Mouse (Mus musculus) adrenal gland, postnatal 14 days (tissue): ENCODE data around the gene Syt7. TPM values are rescaled to one million over a fixed set of nuclear protein-coding genes. Genes with fewer than 3 reads are reported as not detected.

Experiments
- DNase-seq: peaks from one replicate; pipeline ENCODE4 v3.0.0; 2021; ENCODE audit warnings: mixed read lengths
- total RNA-seq: library from RNA; stranded (reverse); gene quantifications from 2 replicates; pipeline ENCODE4 v1.2.3, GENCODE M21; 2021

Syt7 gene
- total RNA-seq, 1 experiment from 2014 or later: 24.1 TPM

DNA sequence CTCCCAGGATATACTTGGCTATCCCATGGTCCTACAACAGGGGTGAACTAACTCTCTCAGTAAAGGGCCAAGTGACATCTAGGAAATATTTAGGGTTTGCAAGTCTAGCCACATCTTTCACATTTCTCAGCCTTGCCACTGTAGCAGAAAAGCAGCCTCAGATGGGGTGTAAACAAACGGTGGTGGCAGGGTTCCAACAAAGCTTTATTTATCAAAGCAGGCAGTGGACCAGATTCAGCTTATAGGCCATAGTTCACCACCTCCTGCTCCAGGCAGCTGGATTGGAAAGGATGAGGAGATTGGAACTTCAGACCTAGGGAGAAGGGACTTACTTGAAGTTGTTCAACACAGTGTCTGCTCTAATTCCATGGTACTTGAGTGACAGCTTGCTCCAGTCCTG lies 35.9 kb downstream of the Syt7 start:
- DNase-seq: no peak

DNA sequence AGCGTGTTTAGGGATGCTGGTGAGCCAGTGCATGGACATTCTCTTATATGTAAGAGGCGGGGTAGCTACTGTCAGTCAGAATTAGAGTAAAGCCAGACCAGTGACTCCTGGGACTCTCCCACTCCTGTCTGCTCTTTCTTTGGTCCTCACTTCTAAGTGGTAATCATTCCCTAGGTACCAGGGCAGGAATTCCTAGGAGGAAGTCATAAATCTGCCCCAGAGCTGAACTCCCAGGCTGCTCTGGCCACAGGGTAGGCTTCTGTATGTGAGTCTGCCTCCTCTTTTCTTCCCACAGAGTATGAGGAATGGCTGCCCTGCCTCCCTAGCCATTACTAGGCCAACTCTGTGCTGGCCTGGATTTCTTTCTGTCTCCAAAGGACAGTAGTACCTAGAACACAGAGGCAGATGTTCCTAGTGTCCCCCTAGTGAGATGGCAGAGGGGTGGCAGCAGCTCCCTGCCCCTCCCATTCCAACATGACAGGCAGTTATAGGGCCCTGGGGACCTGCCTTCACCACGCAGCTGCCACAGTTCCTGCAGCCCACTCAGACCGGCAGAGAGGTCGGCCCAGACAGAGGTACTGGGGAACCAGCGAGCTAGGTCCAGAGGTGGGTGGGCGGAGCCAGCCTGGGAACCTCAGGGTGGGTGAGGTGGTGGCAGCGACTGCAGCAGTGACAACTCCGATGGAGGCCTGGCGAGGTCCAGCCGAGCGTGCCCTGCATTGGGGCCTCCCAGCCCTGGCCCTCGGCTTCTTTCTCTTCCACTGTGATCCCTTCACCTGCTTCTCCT lies 36.8 kb downstream of the Syt7 start:
- no peak for DNase-seq

DNA sequence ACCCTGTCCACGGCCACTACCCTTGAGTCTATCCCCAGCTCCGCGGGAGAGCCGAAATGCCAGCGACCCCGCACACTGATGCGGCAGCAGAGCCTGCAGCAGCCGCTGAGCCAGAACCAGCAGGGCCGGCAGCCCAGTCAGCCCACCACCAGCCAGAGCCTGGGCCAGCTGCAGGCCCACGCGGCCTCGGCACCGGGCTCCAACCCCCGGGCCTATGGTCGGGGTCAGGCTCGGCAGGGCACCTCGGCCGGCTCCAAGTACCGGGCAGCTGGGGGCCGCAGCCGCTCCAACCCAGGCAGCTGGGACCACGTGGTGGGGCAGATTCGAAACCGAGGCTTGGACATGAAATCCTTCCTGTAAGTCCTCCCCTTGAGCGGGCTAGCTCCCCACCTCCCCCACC lies 37.4 kb downstream of the Syt7 start:
- no peak for DNase-seq

DNA sequence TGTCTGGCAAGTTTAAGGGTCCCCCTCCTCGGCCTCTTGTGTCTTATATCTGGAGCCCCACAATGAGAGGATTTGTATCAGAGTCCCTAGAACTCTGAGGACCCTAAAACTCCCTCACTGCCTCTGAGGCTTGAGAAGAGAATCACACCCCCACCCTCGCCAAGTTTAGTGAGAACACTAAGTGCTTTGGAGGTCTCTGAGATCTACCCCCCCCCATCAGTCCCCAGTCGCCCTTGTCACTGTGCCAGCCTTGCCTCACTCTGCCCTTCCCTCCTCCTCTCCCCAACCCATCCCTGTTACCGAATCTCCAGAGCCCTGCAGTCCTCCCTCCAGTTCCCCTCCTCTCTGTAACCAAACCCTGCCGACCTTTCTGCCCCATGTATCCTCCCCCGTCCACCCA lies 37.9 kb downstream of the Syt7 start:
- DNase-seq: no peak

DNA sequence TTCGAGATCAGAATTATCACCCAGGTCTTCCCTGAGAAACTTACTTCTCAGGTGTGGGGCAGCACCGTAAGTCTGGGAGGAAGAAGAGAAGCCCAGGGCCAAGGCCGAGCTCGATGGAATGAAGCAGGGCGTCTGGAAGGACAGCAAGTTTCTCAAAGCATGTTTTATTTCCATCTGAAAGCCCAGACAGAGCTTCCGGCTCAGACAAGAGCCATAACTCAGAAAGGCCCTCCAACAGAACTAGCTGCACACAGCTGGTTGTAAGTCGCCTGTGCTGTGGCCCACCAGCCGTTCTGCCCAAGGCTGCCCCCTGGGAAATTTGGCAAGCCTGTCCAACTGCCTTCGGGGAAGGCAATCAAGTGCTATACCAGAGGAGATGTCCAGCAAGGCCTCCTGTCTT lies 38.5 kb downstream of the Syt7 start:
- DNase-seq: no peak

DNA sequence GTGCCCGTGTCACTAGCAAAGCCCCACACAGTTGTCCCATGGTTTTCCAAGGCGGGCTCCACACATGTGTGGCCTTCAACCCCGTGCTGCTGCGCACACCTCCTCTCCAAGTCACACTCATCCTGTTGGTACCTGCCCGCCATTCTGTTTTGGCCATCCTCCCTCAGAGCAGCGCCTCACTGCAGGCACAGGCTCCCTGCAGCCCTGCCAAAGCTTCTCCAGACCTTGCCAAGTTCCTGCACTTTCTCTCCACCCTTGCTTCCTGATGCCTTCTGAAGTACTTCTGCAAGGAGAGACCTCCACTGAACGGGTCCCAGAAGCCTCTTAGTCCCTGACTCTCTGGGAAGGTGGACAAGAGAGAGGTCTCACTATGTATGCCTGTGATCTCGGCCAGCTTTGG lies 40.5 kb downstream of the Syt7 start:
- no peak for DNase-seq

DNA sequence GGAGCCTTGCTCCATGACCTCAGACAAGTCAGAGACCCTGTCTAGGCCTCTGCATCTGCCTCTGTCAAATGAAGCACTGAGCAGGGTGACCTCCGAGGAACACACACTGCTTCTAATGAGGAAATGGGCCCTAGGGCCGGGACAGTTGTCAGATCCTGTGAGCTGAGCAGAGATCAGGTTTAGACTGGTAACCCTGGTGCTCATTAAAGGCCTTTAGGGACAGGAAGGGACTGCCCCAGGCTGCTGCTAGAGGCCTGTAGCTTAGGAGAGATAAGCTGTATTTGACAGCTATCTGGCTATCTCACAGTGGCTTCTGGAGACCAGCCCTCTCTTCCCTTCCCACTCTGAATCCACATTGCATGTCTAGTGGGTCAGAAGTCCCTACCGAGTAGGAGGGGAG lies 42.5 kb downstream of the Syt7 start:
- no peak for DNase-seq

DNA sequence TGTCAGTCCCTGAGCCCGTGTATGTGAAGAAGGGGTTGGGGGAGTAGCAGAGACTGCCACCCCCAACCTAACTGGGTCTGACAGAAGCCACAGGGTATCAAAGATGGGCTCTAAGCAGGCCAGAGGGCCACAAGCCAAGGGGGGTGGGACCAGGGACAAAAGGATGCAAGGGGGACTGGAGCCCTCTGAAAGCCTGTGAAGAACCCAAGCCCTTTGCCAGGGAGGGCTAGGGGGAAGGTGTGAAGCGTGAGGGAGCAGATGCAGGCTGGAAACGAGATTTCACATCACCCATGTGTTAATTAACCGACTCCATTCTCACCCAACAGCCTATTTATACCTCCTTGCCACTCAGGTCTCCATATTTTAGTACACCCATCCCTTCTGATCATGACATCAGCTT lies 43.0 kb downstream of the Syt7 start:
- DNase-seq: no peak

DNA sequence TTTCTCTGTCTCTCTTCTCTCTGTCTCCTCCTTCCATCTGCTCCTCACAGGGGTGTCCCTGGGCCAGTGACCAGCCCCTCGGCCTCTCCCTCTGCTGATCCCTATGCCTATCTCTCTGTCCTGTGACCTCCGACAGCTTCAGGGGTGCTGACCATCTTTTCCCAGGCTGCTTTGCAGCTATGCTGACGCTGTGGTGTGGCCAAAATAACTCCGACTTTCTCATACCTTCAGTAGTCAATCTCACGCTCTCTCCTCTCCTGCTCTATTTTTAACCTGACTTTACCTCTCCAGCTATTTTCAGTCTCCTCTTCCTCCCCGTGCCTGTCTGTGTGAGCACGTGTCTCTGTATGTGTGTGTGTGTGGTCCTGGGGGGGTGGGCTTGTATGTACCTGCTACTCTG lies 44.3 kb downstream of the Syt7 start:
- DNase-seq: no peak

DNA sequence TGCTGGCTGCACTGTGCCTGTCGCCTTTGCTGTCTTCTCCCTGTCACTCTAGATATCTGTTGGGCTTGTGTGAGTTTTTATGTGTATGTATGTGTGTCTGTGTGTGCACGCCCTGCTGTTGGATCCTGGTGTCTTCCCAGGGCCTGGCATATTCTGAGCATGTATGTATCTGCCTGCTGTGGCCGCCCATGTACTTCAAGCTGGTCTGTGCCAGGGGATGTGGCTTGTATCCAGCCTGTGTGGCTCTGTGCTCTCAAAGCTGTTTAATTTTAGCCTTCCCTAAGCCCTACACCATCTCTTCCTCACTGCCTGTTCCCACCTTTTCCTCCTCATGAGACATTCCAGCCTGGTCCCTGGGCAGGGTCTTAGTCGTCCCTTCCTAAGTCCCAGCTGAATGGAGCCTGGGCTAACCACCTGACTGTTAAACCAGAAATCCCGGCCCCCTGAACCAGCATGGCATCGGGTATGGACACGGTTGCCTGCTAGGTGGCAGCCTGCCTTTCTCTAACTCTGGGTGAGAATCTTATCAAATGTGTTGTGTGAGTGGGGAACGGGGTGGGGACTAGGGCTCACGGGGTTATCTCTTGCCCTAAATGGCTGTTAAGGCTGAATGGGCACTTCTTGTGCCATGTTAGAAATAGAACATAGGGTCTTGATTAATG lies 45.1 kb downstream of the Syt7 start:
- DNase-seq: no peak

DNA sequence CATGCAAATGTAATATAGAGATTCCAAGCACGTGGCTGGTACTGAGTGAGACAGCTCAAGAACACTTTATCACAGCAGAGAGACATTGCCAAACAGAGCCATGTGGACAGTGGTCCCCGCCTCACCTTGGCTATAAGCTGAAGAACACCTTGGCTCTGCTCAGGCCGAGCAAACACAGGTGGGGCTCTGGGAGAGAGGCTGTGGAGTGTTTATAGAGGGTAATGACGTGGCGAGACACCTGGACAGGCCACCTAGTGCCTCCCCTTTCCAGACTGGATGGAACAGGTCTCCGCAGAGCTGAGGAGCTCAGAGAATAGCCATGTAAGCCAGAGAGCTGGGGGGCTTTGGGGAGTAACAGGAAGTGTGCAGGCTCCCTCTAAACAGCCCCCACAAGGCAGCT lies 46.0 kb downstream of the Syt7 start:
- no peak for DNase-seq

DNA sequence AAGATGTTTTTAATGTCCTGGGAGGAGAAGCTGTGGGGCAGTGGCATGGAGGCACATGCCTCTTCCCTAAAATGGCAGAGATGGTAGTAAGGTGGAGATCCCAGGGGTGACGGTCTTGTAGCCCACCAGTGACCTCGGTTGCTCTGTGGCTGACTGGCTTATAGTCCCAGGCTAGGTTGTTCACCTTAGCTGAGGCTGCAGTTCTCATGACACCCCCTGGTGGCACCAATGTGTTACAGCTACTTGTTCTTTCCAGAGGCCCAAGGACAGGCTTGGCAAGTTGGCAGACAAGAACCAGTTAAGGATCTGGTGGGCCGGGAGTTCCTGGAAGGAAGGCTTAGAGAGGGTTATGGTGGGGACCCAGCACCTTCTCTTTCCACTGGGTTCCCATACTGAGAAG lies 47.0 kb downstream of the Syt7 start:
- DNase-seq: peak; percentile 80

DNA sequence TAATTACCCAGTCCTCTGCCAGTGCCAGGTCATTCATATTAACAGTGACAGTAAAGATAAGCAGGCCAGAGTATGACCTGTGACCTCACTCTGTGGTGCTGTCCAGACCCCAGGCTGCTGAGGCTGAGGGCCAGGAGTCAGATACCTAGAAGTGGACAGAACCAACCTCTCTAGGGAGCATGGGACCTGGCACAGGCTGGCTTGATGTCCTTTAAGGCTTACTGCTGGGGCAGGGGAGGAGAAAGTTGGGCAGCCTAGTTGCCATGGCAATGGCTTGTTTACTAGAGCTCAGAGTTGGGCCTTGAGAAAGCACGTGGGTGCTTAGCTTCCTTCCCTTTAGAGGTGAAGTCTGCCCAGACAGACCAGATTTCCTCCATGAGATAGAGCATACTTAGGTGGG lies 47.8 kb downstream of the Syt7 start:
- peak; percentile 59 for DNase-seq

DNA sequence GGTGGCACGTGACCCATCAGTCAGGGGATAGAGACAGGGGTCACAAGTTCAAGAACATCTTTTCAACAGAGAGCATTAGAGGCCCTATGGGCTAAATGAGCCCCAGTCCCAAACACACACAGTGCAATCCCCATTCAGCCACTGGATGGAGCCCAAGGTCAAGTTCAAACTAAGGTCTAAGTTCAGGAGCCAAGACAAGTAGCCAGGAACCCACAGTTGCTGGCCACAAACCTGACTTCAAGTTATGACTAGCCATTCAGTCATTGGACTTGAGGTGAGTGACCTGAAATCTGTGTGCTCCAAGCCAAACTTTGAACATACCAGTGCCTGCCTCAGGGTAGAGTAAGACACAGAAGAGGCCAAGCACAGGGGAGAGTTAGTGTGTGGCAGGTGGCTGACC lies 48.6 kb downstream of the Syt7 start:
- DNase-seq: no peak

DNA sequence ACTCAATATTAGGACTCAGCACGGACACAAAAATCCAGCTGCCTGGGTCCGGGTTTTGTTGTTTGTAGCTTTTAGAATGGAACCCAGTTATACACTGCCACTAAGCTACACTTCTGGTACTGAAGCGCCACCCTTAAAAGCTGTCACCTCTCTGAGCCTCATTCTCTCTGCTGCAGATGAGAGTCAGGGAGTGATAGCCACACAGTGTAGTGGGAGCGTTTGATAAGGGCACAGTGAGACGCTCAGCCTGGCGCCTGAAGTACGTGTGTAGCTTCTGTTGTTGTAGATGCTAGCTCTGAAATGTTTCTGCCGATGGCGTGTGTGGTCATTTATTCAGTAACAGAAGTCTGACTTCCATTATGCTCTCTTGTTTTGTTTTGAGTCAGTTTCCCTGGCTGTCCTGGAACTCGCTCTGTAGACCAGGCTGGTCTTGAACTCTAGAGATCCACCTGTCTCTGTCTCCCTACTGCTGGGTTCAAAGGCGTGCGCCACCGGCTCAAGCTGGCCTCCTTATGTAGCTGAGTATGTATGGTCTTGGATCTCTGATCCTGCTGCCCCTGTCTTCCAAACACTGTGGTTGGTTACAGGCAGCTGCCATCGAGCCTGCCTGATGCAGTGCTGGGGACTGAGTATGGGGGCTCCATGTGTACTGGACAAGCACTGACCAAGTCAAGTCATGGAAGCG lies 55.9 kb downstream of the Syt7 start:
- no peak for DNase-seq

DNA sequence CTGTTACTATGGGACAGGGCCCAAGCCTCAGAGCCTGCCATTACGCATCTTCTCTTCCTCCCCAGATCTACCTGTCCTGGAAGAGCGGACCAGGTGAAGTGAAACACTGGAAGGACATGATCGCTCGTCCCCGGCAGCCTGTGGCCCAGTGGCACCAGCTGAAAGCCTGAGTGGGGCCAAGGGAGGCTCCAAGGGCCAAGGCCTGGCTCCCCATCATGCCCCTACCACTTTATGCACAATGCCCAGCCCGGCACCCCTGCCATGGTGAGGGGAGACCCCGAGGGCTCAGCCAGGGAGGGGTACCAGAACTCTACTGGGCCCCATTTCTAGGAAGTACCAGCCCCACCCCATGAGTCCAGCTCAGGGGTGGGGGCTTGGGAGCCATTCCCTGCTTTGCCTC lies 59.4 kb downstream of the Syt7 start:
- no peak for DNase-seq

DNA sequence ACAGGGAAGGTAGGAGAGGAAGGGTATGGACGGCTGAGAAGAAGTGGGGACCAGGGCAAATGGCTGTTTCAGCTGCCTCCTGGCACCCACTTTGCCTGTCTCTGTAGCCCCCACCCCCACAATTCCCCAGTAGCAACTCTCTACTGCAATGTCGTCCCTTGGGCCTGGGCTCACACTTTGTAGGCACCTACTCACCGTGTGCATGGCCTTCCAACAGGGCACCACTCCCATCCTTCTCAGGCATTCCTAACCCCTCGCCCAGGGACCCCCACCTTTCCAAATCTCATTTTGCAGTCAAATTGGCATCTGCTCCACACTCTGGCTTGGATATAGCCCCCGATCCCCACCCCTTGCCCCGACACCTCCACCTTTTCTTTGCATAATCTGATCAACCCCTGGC lies 60.3 kb downstream of the Syt7 start:
- no peak for DNase-seq

DNA sequence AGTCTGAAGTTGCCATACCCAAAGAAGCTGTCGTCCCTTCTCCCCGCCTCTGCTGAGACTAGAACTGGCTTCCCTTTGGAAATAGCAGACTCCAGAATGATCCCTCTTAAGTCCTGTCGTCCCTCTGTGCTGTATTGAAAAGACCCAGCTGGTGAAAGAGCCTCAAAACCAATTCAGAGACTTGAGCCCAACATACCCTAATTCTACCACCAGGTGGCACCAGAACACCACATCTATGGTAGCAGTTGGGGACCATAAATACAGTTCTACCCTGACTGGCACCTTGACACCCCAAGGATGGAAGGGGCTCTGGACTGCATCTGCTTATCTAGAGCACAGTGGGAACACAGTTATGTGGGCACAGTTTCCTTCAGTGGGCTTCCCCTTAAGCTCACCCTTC lies 60.8 kb downstream of the Syt7 start:
- peak; percentile 74 for DNase-seq

DNA sequence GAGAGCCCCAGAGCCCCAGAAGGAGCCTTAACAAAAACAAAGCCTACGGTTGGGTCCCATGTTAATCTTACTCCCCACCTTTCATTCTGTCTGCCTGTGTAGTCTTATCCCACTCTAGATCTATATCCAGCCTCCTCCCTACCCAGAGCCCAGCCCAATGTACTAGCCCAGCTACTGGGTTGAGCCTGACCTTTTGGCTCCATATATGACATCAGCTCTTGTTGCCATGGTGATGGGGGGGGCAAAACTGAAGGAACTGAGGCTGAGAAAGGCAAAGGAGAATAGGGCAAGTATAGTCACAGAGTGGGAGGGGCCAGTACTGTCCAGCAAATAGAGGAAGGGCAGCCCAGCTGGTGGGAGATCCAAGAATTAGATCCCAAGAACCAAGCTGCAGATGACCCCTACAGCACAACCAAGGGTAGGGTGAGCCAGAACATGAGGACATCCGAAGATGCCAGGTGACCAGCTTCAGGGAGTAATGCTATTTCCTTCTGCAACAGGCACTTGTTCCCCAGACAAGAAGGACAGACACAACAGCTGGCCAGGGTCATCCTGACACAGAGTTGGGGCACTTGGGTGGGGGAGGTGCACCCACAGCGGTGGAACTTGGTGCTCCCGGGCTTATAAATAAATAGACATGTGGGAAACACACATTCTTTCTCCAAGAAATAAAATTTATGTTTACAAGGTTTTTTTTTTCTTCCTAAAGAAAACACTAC lies 66.0 kb downstream of the Syt7 start:
- DNase-seq: peak; percentile 48

DNA sequence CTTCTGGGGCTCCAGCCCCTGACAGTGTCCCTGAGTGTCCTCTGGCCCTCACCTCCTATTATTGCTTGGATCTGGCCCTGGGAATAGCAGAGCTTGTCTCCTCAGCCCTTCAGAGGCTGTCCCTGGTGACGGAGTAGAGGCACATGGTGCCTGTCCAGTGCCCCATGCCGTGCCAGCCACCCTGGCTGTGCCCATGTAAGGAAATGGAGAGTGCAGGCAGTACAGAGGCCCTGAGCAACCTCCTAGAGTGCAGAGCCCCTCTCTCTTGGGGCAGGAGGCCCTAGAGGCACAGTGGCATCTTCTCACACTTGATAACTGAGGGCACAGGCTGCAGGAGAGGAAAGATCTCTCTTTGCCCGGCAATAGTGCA lies 66.5 kb downstream of the Syt7 start:
- no peak for DNase-seq

DNA sequence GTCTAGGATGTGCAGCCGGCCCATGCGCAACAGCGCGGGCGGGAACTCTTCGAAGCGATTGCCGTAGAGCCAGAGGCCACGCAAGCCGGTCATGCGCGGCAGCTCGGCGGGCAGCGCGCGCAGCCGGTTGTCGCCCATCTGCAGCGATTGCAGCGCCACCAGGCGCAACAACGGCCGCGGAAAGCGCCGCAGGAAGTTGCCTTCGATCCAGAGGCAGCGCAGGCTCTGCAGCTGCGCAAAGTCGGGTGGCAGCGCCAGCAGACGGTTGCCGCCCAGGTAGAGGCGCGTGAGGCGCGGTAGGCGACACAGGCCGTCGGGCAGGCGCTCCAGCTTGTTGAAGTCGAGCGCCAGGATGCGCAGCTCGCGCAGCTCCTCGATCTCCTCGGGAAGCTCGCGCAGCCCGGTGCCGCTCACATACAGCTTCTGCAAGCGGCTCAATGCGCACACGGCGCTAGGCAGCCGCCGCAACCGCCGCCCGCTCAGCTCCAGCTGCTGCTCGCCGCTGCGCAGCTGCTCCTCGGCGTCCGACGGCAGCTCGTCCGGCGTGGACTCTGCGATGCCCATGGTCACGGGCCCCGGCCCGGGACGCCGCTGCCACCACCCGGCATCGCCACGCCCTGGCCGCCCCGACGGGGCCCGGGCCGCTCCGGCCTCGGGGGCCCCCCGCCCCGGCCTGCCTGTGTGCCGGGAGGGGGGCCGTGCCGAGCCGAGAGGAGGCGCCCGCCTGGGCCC lies 68.0 kb downstream of the Syt7 start, which contains the start of gene Lrrc10b:
TSS of gene Lrrc10b (minus strand) at position 722 of the 732 bp plus-strand sequence.
- peak; percentile 83 for DNase-seq

DNA sequence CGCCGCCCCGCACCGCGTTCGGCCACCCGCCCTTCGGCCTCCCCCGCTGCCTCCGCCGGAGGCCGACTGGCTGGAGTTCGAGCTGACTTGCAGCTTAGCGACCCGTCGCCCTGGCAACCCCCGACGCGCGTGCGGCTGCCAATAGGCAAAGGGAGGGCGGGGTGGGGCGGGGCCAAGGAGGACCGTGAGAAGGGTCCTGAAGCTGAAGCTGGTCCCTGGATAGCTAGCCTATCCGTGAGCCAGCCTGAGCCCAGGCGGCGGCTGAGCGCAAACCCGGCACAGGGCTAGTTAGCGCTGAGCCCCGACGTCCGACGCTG lies 68.6 kb downstream of the Syt7 start:
- peak; percentile 85 for DNase-seq
